Mouse (Mus musculus) cerebellum, adult 9-11 months (tissue): ENCODE data around the gene Ptch2.

Experiments used
- DNase-seq: peaks from one replicate; pipeline ENCODE4 v3.0.0; 2022

The Ptch2 gene

DNA sequence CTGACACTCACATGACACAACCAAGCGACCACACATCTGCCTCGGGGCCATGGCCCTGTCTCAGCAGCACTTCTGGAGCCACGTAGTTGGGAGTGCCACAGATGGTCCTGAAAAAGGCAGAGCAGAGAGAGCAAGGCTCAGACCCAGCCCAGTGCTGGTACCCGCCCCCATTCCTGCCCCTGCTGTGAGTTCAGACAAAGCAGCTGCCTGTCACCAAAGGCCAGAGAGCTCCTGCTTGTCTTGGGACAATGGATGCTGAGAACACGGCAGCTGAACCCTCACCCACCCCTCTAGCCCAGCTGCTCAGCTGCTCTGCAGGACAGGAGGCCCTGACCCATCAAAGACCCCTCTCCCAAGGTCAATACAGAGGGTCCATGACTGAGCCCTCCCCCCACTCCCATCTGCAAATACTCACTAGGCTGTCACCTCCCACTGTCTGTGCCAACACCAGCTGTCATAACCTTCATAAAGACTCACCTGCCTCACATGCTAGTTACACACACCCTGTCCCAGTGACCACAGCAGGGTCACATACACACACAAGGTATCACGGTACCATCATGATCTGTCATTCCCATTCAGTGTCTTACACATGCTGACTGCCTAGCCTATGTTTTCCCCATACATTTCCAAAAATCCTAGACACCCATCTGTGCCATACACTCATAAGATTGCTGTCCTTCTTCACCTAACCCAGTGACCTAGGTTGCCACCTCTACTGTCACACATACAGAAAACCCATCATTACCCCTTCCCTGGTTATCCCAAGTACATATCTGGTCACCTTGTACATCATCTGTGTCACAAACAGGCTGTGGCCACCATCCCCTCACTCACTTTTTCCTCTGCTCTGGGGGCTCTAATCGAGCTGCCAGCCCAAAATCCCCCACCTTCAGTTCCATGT, 36.3 kb downstream of the Ptch2 start:
- DNase-seq, result peak; percentile 63

GRCm38 (mm10) chr4:117132794-117133143, 36.9 kb downstream of the Ptch2 start:
- DNase-seq, result peak; percentile 52

DNA sequence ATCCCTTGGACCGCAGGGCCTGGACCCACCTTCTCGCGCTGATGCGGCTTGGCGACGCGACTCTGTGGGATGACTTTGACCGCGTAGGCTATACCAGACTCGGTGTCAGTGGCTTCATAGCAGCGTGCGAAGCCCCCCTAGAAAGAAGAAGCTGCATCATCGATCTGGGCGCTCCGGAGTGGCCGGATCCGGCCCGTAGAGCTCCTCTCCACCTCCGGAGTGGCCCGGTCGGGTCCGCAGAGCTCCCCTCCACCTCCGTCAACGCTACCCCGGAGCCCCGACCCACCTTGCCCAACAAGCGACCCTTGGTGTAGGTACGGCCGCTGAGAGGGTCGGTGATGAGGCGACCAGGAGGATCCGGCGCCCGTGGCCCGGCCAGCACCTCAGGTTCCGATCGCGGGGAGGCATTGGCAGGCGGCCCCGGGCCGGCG, 37.5 kb downstream of the Ptch2 start:
- no peak for DNase-seq

DNA sequence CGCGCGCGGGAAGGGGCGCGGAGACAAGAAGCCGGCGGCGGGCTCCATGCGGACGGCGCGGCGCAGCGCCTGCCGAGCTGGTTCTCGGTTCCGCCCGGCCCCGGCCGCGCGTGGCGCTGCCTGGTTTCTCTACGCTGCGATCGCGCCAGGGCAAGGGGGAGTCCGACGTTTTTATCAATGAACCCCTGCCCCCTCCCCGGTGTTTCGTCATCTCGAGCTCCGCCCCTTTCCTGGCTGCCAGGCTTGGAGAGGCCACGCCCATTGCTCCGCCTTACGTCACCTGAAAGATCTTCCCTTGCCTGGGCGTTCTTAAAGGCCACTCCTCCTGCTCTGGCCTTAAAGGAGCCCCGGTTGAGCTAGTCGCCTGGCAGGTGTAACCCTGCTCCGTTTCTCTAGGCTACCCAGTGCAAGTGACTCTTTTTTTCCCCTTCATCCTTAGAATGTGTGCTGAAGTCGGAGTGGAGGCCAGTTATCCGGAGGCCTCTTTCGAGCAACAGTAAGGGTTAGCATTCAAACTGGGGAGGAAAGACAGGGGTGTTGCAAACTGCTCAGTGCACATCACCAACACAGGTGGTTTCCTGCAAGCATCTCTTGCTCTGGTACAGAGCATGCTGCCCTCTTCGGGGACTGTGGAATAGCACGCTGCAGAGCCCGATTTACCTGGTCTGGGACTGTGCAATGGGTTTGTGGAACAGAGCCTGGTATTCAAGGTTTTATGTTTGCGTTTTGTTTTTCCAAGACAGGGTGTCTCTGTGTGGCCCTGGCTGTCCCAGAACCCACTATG, 38.1 kb downstream of the Ptch2 start, which contains the start of gene Plk3:
Gene Plk3 (minus strand): TSS at position 147 of the 784 bp plus-strand sequence.
- DNase-seq, result peak; percentile 98

- DNase-seq, result peak; percentile 57
Measured at GRCm38 (mm10) chr4:117134601-117134995, 38.7 kb downstream of the Ptch2 start.

GRCm38 (mm10) chr4:117136034-117136433, 40.2 kb downstream of the Ptch2 start:
- DNase-seq, result no peak

DNA sequence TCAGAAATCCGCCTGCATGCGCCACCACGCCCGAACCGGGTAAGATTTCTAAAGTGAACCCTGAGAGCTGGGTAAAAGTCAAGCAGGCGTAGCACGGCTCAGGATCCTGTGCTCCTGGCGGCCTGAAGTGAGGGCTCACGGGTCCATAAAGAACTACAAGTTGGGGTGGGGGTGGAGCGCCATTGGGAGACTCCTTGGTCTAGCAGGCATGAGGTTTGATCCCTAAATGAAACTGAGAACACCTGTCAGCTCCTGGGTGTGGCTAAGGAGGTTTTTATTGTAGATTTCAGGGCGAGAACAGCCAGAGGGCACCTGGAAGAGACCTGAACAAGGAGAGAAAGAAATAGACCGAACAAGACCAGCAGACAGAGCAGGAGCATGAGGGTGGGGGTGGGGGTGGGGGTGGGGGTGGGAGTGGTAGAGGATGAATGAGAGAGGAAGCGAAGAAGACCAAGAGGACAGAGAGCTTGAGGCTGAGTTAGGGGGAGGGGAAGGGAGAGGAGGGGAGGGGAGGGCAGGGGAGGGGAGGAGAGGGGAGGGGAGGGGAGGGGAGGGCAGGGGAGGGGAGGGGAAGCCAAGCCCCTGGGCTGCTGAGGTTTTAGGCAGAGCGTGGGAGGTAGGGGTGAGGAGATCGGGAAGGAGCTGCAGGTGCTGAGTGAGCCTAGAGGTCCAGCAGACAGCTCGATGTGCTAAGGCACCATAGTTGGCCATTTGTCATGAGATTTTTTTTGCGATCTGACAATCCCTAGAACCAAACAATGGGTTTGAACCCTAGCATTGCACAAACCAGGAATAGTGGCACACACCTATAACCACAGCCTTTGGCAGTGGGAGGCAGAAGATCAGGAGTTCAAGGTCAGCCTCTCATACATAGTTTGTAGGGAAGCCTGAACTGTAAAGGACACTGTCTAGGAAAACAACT, 42.7 kb downstream of the Ptch2 start:
- no peak for DNase-seq

GRCm38 (mm10) chr4:117139217-117139612, 43.3 kb downstream of the Ptch2 start:
- DNase-seq, result no peak

DNA sequence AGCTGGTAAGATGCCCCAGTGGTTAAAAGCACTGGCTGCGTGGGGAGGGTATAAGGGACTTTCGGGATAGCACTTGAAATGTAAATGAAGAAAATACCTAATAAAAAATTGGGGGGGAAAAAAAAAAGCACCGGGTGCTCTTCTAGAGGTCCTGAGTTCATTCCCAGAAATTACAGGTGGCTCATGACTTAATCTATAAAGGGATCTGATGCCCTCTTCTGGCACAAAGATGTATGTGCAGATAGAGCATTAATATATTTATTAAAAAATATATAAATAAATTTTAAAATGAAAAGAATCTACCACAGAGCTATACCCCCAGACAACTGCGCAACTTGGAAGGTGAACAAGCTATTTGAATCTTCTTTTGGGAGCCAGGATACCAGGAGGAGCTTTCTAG, 44.7 kb downstream of the Ptch2 start:
- no peak for DNase-seq

DNA sequence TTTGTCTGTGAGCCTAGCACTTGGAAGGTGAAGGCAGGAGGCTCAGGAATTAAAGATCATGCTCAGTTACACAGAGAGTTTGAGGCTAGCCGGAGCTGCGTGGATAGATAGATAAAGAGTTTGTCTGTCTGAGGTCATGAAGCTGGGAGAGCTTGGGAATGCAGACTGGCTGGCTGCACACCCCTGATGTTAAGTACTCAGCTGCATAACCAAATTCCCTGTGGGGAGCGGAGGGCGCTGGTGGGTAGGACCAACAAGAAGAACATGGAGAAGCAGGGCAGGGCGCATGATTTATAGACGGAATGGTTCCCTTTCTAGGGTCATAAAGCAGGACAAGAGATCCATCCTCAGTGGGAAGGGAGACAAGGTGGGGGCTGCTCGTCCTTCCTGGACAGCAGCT, 47.1 kb downstream of the Ptch2 start:
- DNase-seq, result no peak

- no peak for DNase-seq
Measured at GRCm38 (mm10) chr4:117145248-117145647, 49.4 kb downstream of the Ptch2 start.

DNA sequence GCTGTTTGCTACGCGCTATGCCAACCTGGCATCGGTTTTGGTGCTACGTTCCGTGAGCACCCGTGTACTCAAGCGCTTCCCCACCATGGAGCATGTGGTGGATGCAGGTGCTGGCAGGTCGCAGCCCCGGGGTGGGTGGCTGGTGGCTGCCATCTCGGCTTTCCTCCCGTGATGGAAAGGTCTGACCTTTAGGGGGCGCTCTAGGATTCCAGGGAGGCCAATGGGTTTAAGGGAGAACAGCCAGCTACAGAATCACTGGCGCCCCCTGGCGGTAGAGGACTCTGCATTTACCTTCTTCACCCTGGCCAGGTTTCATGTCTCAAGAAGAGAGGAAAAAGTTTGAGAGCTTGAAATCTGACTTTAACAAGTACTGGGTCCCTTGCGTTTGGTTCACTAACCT, 50.3 kb downstream of the Ptch2 start:
- DNase-seq, result peak; percentile 84

- DNase-seq, result no peak
Measured at GRCm38 (mm10) chr4:117148047-117148713, 52.3 kb downstream of the Ptch2 start.

- no peak for DNase-seq
Measured at GRCm38 (mm10) chr4:117148815-117149214, 52.9 kb downstream of the Ptch2 start.

DNA sequence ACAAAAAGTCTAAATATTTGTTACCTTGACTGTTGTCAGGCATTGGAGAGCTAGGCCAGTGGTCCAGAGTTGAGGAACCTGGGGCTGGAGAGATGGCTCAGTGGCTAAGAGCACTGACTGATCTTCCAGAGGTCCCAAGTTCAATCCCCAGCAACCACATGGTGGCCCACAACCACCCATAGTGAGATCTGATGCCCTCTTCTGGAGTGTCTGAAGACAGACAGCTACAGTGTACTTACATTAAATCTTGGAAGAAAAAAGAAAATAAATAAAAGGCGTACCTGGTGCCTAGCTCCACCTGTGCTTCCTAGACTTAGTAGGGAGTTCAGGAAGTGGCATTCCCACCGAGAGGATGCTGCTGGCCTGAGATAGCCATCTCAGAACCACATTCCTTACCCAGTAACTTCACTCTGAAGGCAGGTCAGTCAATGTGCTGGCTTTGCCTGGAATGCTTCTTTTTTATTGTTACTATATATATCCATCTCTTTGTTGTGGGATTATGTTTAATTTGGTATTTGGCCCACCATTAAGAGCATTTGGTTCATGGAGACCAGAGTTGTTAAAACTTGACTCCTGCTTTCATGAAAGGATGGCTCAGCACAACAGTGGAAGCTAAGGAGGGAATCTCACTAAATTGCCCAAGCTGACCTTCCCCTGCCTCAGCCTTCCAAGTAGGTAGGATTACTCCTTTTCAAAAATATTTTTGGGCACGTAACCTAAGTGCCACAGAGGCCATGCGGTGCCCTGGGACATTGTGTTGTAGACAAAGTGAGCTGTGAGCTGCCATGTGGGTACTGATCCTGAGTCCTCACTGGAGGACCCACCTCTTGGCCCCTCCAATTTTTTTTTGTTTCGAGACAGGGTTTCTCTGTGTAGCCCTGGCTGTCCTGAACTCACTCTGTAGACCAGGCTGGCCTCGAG, 53.7 kb downstream of the Ptch2 start:
- no peak for DNase-seq

DNA sequence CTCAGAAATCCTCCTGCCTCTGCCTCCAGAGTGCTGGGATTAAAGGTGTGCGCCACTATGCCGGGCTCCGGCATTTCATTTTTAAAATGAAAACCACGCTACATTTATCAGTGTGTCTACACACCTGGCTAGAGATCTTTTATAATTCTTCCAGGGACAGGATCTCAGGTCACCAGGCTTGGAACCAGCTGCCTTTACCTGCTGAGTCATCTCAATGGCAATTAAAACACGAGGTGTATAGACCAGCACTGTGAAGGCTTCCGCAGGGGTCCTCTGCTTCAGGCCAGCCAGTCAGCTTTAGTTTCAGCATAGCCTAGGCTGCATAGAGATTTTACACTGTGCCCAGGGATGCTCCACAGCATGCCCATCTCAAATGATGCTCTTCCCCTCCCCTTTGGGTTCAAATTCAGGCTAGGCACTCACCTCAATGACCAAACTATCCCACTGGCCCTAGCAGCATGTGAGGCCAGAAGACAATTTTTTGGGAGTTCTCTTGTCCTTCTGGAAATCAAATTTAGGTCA, 54.4 kb downstream of the Ptch2 start:
- no peak for DNase-seq

DNA sequence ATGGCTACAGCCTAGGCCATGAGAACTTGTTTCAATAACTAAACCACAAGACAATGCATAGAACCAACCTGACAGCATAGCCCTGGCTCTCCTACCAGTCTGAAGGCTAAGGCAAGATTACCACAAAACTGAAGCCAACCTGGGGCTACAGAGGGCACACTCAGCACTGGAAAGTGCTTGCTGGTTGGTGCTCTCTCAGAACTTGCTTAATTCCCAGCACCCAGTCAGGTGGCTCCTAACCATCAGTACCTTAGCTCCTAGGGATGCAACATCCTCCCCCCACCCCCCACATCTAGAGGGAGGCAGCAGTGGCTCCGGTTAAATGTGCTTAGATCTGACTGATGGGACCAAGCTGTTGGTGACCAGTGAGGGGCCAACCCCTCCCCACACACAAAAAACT, 55.5 kb downstream of the Ptch2 start:
- no peak for DNase-seq

- no peak for DNase-seq
Measured at GRCm38 (mm10) chr4:117152714-117153113, 56.8 kb downstream of the Ptch2 start.

- peak; percentile 28 for DNase-seq
Measured at GRCm38 (mm10) chr4:117155020-117155791, 59.3 kb downstream of the Ptch2 start.

- peak; percentile 89 for DNase-seq
Measured at GRCm38 (mm10) chr4:117155792-117156355, 60.0 kb downstream of the Ptch2 start, which contains the start of gene Rps8. Gene Rps8 (minus strand): TSS chr4:117156243.
